Mouse (Mus musculus) stomach, postnatal 0 days (tissue): ENCODE results near the gene Mvb12a.

ENCODE experiments used
- CTCF ChIP-seq: IDR thresholded peaks from 2 replicates; pipeline ENCODE4 v1.5.1; 2016; ENCODE audit warnings: antibody characterized with exemption, low read depth, mild to moderate bottlenecking, moderate library complexity
- EP300 ChIP-seq: optimal IDR thresholded peaks from 2 replicates; pipeline ENCODE3; 2016; ENCODE audit warnings: antibody characterized with exemption

- TF ChIP-seq CTCF (no peak), EP300 (no peak)
These were observed 15.6 kb downstream of the Mvb12a start, which contains the start of gene Tmem221 for GRCm38 (mm10) chr8:71558071-71558957.
